Mouse (Mus musculus): ENCODE measurements around the gene Arhgap15. TPM values are rescaled to one million over a fixed set of nuclear protein-coding genes. Genes with fewer than 3 reads are reported as not detected.

Arhgap15 gene
- polyA plus RNA-seq, 1 experiment from 2014 or later, result 1.0 TPM

DNA sequence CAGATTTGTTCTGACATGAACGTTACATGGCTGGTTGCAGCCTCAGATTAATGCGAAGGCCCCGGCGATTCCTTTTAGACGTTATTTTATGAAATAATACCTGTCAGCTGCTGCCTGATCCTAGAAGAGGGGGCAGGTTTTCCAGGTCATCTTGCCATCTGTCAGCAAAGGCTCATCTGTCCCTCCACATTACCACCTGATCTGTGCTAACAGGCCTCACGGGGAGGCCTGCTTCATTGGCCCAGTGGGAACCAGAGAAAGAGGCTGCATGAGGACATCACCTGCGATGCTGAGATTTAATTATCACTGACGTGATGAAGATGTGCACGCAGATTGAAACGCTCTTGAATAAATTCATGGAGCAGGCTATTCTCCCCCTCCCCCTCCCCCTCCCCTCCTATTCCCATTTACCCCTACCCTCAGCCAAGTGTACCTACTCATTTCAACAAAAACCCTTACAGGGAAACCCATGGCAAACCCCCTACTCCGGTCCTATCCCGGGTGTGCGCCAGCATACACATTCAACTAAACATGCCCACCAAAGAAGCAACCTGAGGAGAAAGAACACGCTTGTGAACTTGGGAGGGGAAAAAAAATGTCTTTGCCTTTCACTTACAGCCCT, 268.9 kb downstream of the Arhgap15 start:
- Histone ChIP-seq H3K4me1 (ENCODE audit: control insufficient read depth, insufficient read depth, low read length) (peaks cover 3% of the 10 kb centered on the region), H3K4me2 (ENCODE audit: low read length) (no peak overlapping the region), H3K4me3 (ENCODE audit: low read depth, low read length) (no peak overlapping the region), H3K9ac (ENCODE audit: low read length) (no peak overlapping the region), H3K36me3 (ENCODE audit: control insufficient read depth, insufficient read depth, low read length) (no peaks in the 10 kb centered on the region), H3K27ac (ENCODE audit: low read depth, low read length) (peak overlapping the region; percentile 59; the same call in 1 of the 2 replicates), H3K27me3 (replicated peaks; ENCODE audit: control insufficient read depth, insufficient read depth, low read length) (no peaks in the 10 kb centered on the region), H3K9me3 (replicated peaks; ENCODE audit: control insufficient read depth, low read length) (no peaks in the 10 kb centered on the region)
- WGBS, result 65% methylated on average over 14 of the region's 14 CpGs
- ATAC-seq, result peak; percentile 78; the same call in 1 of the 2 replicates
- DNase-seq (ENCODE audit: low spot score), result peak; percentile 41

DNA sequence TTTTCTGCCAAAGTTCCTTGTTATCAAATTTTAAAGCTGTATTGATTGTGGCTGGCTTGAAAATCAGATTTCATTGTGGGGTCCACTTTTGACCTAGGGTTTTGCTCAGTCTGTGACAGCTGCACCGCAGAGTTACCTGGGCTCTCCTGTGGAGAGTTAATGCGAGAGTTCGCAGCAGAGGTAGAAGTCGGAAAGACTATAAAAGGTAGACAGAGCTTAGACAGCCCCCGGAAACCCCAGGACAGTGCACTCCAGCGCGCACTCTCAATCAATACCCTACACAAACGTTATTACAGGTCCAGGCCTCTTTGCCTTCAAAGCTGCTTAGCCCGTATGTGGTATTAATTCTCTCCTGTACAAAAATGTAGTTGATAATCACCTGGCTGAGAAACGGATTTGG, 269.4 kb downstream of the Arhgap15 start:
- WGBS, result 84% methylated on average over 10 of the region's 10 CpGs
- no peak overlapping the region for H3K4me2 ChIP-seq (ENCODE audit: low read length)
- peaks cover 3% of the 10 kb centered on the region for H3K4me1 ChIP-seq (ENCODE audit: control insufficient read depth, insufficient read depth, low read length)
- no peaks in the 10 kb centered on the region for H3K36me3 ChIP-seq (ENCODE audit: control insufficient read depth, insufficient read depth, low read length)
- DNase-seq (ENCODE audit: low spot score) (no peak), ATAC-seq (no peak)
- no peaks in the 10 kb centered on the region for H3K9me3 ChIP-seq (replicated peaks; ENCODE audit: control insufficient read depth, low read length)
- peak overlapping the region; percentile 59; the same call in 1 of the 2 replicates for H3K27ac ChIP-seq (ENCODE audit: low read depth, low read length)
- no peak overlapping the region for H3K4me3 ChIP-seq (ENCODE audit: low read depth, low read length)
- H3K9ac ChIP-seq (ENCODE audit: low read length), result no peak overlapping the region
- H3K27me3 ChIP-seq (replicated peaks; ENCODE audit: control insufficient read depth, insufficient read depth, low read length), result no peaks in the 10 kb centered on the region

DNA sequence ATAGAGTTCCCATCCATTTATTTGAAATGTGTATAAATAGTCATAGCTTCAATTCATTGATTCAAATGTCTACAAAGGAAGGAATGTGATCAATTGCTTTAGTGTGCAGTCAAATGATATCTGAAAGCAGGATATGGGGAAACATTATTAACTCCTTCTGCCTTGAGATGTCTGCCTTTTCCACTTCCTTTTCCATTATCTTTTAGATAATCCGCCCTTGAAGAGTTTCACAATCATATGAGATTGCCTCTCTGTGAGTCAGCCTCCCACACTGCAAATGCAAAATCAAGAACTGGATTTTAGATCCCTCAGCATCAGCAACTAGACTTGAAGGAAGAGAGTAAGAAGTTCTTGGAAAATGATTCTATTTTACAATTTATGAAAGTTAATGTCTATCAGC, 276.1 kb downstream of the Arhgap15 start:
- H3K27ac ChIP-seq (ENCODE audit: low read depth, low read length), result no peak overlapping the region
- no peak for ATAC-seq
- H3K4me3 ChIP-seq (ENCODE audit: low read depth, low read length), result no peak overlapping the region
- no peak for DNase-seq (ENCODE audit: low spot score)
- no peak overlapping the region for H3K4me2 ChIP-seq (ENCODE audit: low read length)
- no peaks in the 10 kb centered on the region for H3K4me1 ChIP-seq (ENCODE audit: control insufficient read depth, insufficient read depth, low read length)
- WGBS, result 88% methylated on average over 1 of the region's 1 CpGs
- H3K36me3 ChIP-seq (ENCODE audit: control insufficient read depth, insufficient read depth, low read length), result no peaks in the 10 kb centered on the region
- no peaks in the 10 kb centered on the region for H3K27me3 ChIP-seq (replicated peaks; ENCODE audit: control insufficient read depth, insufficient read depth, low read length)
- no peak overlapping the region for H3K9ac ChIP-seq (ENCODE audit: low read length)
- H3K9me3 ChIP-seq (replicated peaks; ENCODE audit: control insufficient read depth, low read length), result no peaks in the 10 kb centered on the region

DNA sequence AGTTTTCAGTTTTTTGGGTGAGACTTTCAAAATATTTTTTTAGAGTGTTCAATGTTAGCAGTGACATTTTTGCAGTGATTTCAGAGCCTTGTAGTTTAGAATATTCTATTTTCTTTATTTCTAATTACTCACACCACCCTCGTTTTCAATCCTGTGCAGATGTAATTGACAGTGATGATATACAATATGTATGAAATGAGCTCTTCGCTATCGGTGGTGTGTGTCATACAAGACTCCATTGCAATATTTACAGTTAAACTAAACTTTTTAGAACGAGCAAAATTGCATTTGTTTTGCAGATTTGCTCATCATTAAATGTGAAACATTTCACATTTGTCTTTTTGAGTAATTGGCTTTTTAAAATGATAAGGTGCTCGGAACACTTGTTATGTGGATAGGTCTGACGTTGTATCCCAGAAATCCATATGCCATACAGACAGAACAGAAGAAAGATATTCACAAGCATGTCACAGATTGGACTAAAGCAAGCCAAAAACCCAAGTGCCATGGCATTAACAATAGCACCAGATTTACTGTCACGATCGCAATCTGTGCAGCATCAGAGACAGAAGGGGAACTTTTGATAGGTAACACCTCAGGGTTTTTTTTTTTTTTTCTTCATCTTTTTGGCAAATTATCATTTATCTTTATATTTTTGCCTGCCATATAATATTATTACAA, 280.6 kb downstream of the Arhgap15 start:
- no peak overlapping the region for H3K27ac ChIP-seq (ENCODE audit: low read depth, low read length)
- DNase-seq (ENCODE audit: low spot score) (peak; percentile 90), ATAC-seq (peak; percentile 95)
- H3K36me3 ChIP-seq (ENCODE audit: control insufficient read depth, insufficient read depth, low read length), result no peaks in the 10 kb centered on the region
- no peaks in the 10 kb centered on the region for H3K4me1 ChIP-seq (ENCODE audit: control insufficient read depth, insufficient read depth, low read length)
- no peak overlapping the region for H3K4me3 ChIP-seq (ENCODE audit: low read depth, low read length)
- WGBS, result 60% methylated on average over 8 of the region's 8 CpGs
- no peak overlapping the region for H3K9ac ChIP-seq (ENCODE audit: low read length)
- no peak overlapping the region for H3K4me2 ChIP-seq (ENCODE audit: low read length)
- H3K9me3 ChIP-seq (replicated peaks; ENCODE audit: control insufficient read depth, low read length), result no peaks in the 10 kb centered on the region
- no peaks in the 10 kb centered on the region for H3K27me3 ChIP-seq (replicated peaks; ENCODE audit: control insufficient read depth, insufficient read depth, low read length)

DNA sequence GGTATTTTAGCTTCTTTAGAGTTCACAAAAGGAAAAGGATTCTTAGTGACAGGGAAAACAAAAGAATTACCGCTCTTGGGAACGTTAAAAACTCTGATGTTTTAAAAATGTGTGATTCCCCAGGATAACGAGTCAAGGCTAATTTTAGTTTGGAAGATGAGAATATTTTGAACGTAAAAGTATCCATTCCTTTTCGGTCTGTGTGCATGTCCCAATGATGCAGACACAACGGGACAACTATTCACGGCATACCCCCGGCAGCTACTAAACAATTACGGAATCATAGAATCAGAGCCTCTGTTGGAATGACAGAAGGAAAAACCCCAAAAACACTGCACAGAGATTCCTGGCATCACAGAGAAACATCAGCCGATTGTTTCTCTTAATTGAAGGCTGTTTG, 281.2 kb downstream of the Arhgap15 start:
- no peak for ATAC-seq
- H3K4me1 ChIP-seq (ENCODE audit: control insufficient read depth, insufficient read depth, low read length), result no peaks in the 10 kb centered on the region
- no peaks in the 10 kb centered on the region for H3K27me3 ChIP-seq (replicated peaks; ENCODE audit: control insufficient read depth, insufficient read depth, low read length)
- no peak for DNase-seq (ENCODE audit: low spot score)
- no peak overlapping the region for H3K4me3 ChIP-seq (ENCODE audit: low read depth, low read length)
- WGBS, result 84% methylated on average over 10 of the region's 10 CpGs
- H3K36me3 ChIP-seq (ENCODE audit: control insufficient read depth, insufficient read depth, low read length), result no peaks in the 10 kb centered on the region
- H3K9me3 ChIP-seq (replicated peaks; ENCODE audit: control insufficient read depth, low read length), result no peaks in the 10 kb centered on the region
- H3K9ac ChIP-seq (ENCODE audit: low read length), result no peak overlapping the region
- H3K27ac ChIP-seq (ENCODE audit: low read depth, low read length), result peak overlapping the region; percentile 58; the same call in 1 of the 2 replicates
- no peak overlapping the region for H3K4me2 ChIP-seq (ENCODE audit: low read length)

DNA sequence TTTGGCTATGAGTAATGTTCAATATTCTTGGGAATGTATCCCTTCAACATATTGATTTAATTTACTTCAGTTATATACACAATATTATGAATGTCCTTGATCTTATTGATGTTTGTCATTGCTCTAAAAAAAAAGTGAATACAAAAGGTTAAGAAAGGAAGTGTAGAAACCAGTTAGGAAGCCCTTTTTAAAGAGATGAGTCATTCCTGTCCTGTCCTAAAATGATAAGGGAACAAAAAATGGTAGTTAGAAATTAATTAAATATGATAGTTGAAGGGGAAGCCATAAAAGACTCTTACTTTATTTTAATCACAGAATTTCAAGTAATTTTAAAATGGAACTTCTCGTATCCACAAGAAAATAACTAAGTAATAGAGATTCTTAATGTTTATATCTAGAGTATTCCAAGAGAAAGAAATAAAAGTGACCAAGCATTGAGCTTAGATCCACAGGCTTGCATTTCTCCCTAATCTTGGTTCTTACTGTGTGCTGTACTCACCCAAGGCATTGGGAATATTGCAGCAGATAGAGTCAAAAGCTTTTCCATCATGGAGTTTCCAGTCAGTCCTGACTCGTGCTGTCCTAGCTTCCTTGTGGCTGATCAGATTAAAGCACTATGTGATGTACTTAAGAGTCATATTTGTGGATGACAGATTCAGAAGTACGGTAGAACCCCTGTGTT, 291.0 kb downstream of the Arhgap15 start:
- no peak overlapping the region for H3K27ac ChIP-seq (ENCODE audit: low read depth, low read length)
- 90% methylated on average over 3 of the region's 3 CpGs for WGBS
- H3K4me1 ChIP-seq (ENCODE audit: control insufficient read depth, insufficient read depth, low read length), result no peaks in the 10 kb centered on the region
- no peaks in the 10 kb centered on the region for H3K36me3 ChIP-seq (ENCODE audit: control insufficient read depth, insufficient read depth, low read length)
- no peaks in the 10 kb centered on the region for H3K9me3 ChIP-seq (replicated peaks; ENCODE audit: control insufficient read depth, low read length)
- no peak for ATAC-seq
- H3K9ac ChIP-seq (ENCODE audit: low read length), result no peak overlapping the region
- DNase-seq (ENCODE audit: low spot score), result no peak
- H3K4me2 ChIP-seq (ENCODE audit: low read length), result no peak overlapping the region
- H3K27me3 ChIP-seq (replicated peaks; ENCODE audit: control insufficient read depth, insufficient read depth, low read length), result no peaks in the 10 kb centered on the region
- no peak overlapping the region for H3K4me3 ChIP-seq (ENCODE audit: low read depth, low read length)

DNA sequence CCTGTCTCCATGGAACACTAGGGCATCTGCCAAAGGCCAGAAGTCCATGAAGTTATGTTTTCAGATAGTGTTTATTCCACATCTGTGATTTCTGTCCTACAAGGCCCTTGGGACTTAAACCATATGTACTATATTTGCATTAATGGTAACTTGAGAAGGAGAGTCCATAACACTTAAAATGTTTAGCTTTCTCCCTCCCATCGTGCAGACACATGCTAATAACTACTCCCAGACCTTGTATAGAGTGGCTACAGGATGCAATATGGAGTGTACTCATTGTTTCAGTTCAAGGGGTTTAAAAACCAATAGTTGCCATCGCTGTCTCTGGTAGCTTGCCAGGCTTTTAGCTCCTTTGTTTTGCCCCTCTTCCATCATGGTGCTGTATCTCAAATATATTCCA, 295.5 kb downstream of the Arhgap15 start:
- ATAC-seq, result no peak
- 73% methylated on average over 2 of the region's 2 CpGs for WGBS

DNA sequence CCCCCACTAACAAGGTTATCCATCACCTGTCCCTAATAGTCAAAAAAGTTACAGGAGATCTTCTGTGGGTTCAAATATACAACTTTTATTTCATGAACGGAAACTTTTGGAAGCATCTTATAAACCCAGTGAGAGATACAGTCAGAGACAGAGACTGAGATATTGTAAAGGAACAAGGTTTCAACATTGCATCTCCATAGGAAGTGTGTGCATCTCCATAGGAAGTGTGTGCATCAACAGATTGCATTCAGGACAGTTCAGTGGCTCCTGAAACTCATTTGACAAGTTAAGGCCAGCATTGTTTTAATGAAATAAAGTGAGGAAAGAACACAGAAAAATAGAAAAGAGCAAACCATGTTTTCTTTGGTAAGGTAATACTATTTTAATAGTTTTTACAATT, 296.0 kb downstream of the Arhgap15 start:
- no peak for DNase-seq (ENCODE audit: low spot score)
- Histone ChIP-seq H3K27me3 (replicated peaks; ENCODE audit: control insufficient read depth, insufficient read depth, low read length) (no peaks in the 10 kb centered on the region), H3K4me3 (ENCODE audit: low read depth, low read length) (no peak overlapping the region), H3K4me2 (ENCODE audit: low read length) (no peak overlapping the region), H3K36me3 (ENCODE audit: control insufficient read depth, insufficient read depth, low read length) (no peaks in the 10 kb centered on the region), H3K4me1 (ENCODE audit: control insufficient read depth, insufficient read depth, low read length) (no peaks in the 10 kb centered on the region), H3K27ac (ENCODE audit: low read depth, low read length) (no peak overlapping the region), H3K9me3 (replicated peaks; ENCODE audit: control insufficient read depth, low read length) (no peaks in the 10 kb centered on the region), H3K9ac (ENCODE audit: low read length) (no peak overlapping the region)
- 93% methylated on average over 1 of the region's 1 CpGs for WGBS
- ATAC-seq, result no peak

More for the DNA sequence above, 295.5 kb downstream of the Arhgap15 start:
- no peak overlapping the region for H3K27ac ChIP-seq (ENCODE audit: low read depth, low read length)
- no peaks in the 10 kb centered on the region for H3K9me3 ChIP-seq (replicated peaks; ENCODE audit: control insufficient read depth, low read length)
- no peak overlapping the region for H3K4me2 ChIP-seq (ENCODE audit: low read length)
- DNase-seq (ENCODE audit: low spot score), result no peak
- H3K4me1 ChIP-seq (ENCODE audit: control insufficient read depth, insufficient read depth, low read length), result no peaks in the 10 kb centered on the region
- H3K27me3 ChIP-seq (replicated peaks; ENCODE audit: control insufficient read depth, insufficient read depth, low read length), result no peaks in the 10 kb centered on the region
- no peak overlapping the region for H3K9ac ChIP-seq (ENCODE audit: low read length)
- H3K4me3 ChIP-seq (ENCODE audit: low read depth, low read length), result no peak overlapping the region
- no peaks in the 10 kb centered on the region for H3K36me3 ChIP-seq (ENCODE audit: control insufficient read depth, insufficient read depth, low read length)

DNA sequence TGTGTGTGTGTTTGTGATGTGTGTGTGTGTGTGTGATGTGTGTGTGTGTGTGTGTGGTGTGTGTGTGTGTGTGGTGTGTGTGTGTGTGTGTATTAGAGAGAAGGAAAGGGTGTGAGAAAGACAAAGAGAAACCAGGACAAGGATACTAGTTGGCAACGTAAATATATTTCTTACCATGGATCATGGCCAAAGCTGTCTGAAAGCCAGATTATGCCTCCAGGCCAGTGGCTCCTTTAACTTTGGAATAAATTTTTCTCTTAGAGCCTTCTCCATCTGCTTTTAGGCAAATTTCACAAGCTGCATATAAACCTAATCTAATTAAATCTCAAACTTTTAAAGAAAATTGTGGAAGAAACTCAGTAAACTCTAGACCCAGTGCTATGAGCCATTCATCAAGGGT, 296.6 kb downstream of the Arhgap15 start:
- ATAC-seq (no peak), DNase-seq (ENCODE audit: low spot score) (no peak)
- H3K9ac ChIP-seq (ENCODE audit: low read length), result no peak overlapping the region
- H3K36me3 ChIP-seq (ENCODE audit: control insufficient read depth, insufficient read depth, low read length), result no peaks in the 10 kb centered on the region
- no peaks in the 10 kb centered on the region for H3K27me3 ChIP-seq (replicated peaks; ENCODE audit: control insufficient read depth, insufficient read depth, low read length)
- no peaks in the 10 kb centered on the region for H3K4me1 ChIP-seq (ENCODE audit: control insufficient read depth, insufficient read depth, low read length)
- WGBS, result 62% methylated on average over 1 of the region's 1 CpGs
- H3K27ac ChIP-seq (ENCODE audit: low read depth, low read length), result no peak overlapping the region
- no peaks in the 10 kb centered on the region for H3K9me3 ChIP-seq (replicated peaks; ENCODE audit: control insufficient read depth, low read length)
- H3K4me3 ChIP-seq (ENCODE audit: low read depth, low read length), result no peak overlapping the region
- no peak overlapping the region for H3K4me2 ChIP-seq (ENCODE audit: low read length)

Data from forebrain, embryonic 14.5 days (tissue).